Mouse (Mus musculus): Measurements from ENCODE around the gene Dab1. TPM values are rescaled to one million over a fixed set of nuclear protein-coding genes. Genes with fewer than 3 reads are reported as not detected.

The Dab1 gene
- total and polyA plus RNA-seq, 3 experiments, result 0.92 to 1.4 (median 1.1) TPM

DNA sequence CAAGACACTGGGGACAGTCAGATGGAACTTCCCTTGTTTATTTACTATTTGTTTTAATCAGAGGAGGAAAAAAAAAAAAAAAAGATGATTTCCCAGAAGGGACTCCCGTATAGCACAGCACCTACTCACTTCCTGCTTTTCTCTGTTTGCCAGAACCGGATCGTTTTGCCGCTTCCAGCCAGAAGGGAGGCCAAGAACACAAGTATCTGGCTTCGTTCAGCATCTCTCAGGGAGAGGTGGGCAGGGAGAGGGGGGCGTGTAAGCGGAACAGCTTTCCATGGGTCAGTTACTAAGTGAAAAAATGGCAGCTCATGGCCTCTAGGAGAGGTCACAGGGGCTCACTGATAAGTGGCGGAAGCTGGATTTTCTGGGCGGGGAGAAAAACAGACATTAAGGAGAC is 836.0 kb downstream of the Dab1 start:
- no peak for DNase-seq

DNA sequence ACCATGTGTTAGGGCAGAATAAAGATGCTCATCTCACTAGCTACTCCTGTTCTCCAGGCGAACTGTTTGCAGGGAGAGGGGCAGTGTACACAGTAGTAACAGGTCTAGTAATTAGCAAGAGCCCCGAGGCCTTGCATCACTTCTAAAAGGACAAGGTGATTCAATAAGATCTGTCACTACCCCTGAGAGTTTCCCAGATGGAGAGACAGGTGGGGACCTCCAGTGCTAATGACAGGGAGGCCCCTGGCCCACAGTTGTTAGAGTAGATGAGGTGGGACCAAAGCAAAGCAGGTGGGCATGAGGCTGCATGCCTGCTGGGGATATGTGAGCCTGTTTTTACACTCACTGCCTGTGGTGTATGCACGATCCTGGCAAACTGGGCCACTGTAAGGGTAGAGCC is 836.6 kb downstream of the Dab1 start:
- no peak for DNase-seq

DNA sequence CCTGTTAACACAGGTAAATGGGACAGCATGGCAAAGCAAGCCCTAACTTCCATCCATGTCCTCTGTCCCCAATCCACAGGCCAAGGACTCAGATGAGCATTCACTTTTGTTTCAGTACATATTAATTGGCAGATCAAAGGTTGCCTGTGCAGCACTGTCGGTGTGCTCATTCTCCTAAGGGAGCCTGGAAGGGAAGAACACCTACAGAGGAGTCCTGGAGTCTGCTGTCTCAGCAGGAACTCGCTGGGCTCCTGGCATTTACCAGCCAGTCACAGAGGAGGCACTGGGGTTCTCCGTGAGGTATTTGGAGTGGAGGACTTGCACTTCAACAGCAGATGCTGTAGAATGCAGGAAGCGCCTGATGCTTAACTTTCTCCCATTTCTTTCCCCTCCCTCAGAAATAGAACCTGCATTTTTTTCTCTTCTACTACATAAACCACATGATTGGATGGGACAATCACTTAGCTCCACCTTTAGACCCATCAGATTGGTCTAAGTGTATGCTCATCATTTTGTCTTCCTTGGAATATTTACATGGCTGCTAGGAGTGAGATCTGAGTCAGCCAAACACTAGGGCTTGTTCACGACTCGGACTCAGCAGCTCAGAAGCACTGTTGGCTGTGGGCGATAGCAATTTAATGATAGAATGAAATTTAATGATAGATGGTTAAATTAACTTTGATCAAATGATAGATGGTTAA is 837.2 kb downstream of the Dab1 start:
- DNase-seq, result no peak

DNA sequence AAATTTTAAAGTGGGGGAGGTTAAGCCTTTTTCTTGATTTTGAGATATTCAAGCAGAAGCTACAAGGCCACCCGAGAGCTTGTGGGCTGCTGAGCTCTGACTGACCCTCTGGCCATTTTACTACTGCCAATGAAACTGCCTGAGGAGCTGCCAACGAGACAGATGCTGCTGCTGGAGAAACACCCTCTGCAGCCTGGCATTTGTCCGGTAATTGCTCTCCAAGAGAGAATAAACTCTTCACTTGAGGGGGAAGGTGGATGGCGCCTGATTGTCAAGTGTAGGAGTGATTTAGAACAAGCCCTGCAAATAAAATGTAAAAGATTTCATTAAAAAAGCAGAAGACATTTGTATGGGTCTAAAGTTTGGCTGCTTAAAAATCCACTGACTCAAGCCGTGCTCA is 839.6 kb downstream of the Dab1 start:
- DNase-seq, result no peak

DNA sequence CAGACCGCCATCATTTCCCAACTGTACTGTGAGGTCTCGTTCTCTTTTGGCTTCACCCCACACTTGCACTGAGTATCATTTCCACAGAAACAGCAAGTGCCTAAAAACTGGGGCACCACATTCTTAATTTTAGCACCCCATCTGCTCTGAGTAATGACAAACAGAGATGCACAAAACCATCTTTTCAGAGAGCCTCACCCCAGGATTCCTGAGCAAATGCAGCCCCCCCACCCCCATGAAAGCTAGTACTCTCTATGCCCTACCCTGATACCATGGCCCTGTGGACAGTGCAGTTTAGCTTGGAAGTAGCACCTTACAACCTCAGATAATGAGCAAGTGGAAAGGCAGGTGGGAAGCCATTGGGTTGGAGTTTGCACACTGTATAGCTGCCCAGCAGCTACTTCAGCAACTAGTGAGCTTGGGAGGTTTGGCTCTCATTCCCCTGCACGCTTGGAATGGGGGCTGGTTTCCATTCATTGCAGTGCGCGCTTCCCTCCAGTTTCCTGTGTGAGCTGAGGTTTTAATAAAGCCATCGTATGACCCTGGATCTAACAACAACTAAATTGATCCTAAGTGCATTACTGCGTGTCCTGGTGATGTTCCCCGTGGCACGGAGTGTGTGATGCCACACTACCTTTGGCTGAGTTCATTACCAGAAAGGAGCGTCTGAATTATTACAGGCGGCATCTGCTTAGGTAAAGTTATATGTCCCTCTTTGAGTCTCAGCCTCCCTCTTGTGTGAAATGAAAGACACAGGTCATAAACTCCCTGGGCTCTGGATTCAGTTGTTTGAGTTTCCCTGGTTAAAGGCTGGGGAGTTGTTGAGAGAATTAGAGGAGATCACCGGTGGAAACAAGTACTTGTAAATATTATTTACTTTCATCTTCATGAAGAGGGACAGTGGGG is 842.2 kb downstream of the Dab1 start:
- no peak for DNase-seq

DNA sequence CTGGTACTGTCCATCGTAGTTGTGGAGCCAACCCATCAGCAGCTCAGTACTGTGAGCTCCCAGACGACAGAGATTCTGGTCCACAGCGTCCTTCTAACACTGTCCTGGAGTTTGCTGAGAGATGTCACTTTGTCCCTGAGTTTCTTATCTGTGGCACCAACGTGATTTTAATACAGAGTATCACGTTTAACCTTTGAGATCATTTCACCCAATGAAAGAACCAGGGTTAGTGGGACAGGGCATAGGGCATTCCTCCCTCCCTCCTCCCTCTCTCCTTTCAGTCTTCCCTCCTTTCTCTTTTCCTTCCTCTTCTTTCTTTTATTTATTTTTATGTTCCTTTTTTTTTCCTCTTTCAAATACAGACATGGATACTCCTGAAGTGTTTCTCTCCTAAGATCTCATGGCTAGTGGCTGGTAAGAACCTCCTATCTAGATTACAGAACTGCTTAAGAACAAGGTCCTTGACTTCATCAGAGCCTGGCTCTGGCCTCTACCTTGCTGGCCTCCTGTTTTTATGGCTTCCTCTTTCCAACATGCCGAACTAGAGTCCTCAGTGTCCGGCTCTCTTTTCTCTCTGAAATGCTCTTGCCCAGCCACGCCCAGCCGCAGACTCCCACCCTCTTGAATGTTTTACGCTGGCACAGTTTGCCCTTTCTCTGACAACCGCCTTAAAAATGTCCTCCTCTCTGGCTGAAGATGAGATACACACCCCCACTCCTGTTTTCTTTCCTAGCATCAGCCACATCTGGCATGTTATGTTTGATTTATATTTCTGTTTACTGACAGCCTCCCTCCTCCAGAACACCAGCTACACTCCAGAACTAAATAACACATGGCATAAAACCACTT is 844.0 kb downstream of the Dab1 start:
- no peak for DNase-seq

DNA sequence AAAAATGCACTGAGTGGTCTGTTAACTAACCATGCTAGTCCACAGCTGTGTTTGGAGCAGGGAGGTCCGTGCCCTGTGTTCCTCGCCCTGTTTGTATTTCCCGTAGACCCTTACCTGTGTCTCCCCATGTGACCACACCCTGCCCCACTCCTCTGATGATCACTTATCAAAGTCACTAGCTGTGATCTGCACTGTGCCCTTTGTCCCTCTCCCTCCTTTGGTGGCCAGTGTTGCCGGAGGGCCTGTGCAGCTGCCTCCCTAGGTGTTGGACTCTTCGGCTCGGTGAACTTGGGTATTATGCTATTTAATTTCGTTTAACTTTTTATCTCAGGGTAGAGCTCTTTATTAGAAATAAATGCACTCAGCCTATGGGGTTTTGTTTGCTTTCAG is 844.6 kb downstream of the Dab1 start:
- DNase-seq, result no peak

DNA sequence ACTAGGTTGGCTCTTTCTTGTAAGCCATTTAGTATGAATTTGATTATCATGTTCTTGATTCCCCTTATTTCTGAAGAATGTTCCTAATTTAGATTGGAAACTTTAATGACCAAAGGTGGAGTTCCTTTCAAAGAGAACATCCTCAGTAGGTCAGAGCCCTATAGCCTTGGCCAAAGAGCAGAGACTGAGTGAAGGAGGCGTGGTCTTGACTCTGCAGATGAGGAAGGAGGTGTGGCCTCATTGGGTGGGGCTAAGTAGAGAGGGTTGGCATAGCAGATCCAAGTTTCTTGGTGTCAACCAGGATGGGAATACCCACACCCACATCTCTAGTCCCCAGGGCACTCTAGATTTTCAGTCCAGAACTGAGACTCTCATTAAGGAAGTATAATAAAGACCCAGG is 846.4 kb downstream of the Dab1 start:
- no peak for DNase-seq

DNA sequence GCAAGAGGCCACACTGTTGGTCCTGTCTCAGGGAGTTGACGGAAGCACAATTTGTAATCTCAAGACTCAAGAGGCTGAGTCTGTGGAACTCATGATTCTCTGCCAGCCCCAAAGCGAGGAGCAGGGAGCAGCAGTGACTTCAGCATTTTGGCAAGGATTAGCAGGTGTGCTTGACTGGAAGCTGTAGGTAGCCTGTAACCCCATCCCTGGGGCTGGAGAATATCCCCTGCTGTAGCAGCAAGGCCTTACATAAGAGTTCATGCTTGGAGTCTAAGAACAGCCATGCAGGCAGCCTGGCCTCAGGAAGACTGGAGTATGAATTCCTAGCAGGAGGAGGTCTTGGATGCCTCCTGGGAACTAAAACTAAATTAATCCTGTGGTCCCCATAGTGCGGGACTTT is 849.5 kb downstream of the Dab1 start:
- no peak for DNase-seq

DNA sequence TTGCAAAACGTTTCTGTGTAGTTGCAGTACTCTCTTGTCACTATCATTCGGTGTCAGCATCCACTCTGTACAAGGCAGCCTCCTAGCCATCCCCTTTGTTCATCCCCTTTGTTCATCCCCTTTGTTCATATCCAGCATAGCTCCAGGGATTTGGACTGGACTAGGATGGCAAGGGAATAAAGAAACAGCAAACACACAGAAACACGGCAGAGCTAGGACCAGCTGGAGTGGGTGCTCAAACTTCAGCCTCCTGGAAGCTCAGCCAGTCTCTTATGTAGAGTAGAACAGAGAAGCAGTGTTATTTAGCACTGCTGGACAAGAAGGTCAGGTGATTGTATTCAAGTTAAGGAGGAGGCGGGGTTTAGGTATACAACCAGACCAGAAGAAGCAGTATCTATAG is 853.8 kb downstream of the Dab1 start:
- DNase-seq, result no peak

DNA sequence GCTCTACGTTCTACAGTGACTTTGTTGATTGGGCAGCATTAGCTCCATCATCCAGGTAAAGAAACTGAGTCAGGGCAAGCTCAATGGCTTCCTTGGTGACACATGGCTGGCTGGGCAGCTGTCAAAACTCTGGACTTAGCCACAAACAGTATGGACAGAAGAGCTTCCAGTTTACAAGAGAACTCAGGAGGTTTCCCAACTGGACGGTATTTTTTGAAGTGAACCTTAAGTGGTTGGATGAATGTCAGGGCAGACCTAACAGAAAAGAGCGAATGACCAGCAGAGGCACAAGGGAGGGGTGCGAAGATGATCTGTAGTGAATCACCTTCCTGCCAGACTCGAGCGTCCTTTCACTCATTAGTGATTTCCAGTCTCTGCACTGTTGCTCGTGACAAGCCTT is 857.7 kb downstream of the Dab1 start:
- no peak for DNase-seq

DNA sequence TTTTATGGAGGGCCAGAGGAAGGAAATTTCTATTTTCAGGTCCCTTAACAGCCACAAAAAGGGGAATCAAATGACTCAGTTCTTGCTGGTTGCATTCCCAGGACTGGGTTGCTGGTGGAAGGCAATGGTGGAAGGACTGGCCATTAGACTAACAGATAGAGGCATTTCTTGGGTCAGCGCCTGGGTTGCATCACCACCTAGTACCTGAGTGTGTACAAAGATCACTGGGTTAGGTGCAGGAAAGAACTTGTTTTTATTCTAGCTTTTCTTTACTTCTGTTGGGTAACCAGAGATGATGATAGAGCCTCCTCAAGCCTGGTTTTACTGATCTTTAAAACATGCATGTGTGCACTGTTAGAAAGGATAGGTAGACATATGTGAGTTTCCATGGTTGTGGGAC is 864.8 kb downstream of the Dab1 start:
- peak; percentile 18 for DNase-seq

DNA sequence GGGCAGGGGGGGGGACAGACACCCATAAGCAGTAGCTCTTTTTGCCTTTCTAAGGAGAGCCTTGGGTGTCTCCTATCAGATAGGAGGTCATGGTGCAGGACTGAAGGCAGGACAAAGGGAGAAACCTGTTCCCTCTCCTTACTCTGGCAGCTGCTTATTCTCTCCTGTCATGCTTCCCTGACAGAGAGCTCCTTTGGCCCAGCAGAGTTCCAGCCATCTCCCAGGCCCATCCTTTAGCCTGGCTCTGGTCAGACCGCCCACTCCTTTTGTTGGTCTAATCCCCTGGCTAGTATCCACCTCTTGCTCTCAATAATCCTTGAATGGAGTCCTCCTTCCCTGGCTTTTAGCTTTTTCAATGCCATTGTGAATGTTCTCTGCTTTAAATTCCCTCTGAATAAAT is 878.1 kb downstream of the Dab1 start:
- no peak for DNase-seq

DNA sequence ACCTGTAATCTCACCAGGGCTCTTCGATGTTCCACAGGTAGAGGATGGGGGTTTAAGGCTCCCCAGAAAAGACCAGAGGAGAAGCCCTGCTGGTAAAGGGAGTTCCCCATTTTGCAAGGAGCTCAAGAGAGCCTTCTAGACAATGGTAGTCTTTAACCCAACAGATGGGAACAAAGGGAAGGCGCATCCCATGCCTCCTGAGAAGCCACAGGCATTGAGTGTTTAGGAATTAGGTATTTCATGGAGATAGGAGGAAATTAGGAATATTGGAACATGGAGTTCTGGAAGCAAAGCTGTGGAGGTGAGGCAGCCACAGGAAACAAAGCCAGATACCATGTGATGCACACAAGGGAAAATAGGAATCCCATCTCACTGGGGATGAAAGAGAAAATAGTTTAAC is 881.0 kb downstream of the Dab1 start:
- no peak for DNase-seq

DNA sequence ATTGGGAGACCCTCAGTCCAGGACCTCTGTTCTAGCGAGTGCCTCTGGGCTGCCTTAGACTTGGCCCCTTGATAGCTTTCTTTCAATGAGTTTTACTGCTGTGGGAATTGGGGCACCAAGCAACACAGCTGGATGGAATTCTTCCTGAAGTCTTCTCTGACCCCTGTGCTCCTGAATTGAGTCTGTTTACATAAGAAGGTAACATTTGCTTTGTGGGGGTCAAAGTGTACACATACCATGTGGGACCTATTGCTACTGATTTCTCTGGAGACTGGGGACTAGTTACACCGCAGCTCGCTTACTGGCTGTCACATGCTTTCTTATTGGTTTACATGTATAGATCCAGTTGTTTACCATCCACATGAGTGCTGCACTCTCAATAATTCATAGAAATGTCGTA is 881.5 kb downstream of the Dab1 start:
- no peak for DNase-seq

DNA sequence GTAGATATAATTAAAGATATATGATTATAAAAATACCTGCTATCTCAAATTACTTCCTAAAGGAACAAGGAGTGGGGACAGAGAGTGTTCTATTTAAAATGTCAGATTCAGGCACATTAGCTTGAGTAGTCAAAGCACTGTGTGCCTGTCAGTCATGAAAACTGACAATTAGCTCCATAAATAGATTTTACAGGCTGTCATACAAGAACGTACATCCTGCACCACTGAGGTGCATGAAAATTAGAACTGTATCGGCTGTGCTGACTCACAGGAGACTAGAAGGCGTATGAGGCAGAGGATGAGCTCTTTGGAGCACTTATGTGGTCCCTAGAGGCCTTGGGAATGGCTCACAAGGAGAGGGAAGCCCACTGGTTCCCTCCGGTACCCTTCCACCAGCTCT is 882.1 kb downstream of the Dab1 start:
- DNase-seq, result no peak

DNA sequence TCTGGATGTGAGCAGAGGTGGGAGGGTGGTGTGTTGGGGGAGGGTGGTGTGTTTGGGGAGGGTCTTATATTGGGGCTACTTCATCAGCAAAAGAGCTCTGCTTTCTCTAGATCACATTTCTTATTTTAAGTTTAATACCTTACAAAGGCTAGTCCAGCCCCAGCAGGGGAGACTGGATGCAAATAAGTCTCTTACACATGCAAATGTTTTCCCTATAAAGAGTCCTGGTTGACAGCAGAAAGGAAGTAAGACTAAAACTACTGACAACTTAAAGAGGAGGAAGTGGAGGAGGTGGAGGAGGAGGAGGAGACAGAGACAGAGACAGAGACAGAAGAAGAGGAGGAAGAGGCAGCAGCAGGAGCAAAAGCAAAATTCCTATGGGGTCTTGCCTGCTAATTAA is 885.8 kb downstream of the Dab1 start:
- no peak for DNase-seq

DNA sequence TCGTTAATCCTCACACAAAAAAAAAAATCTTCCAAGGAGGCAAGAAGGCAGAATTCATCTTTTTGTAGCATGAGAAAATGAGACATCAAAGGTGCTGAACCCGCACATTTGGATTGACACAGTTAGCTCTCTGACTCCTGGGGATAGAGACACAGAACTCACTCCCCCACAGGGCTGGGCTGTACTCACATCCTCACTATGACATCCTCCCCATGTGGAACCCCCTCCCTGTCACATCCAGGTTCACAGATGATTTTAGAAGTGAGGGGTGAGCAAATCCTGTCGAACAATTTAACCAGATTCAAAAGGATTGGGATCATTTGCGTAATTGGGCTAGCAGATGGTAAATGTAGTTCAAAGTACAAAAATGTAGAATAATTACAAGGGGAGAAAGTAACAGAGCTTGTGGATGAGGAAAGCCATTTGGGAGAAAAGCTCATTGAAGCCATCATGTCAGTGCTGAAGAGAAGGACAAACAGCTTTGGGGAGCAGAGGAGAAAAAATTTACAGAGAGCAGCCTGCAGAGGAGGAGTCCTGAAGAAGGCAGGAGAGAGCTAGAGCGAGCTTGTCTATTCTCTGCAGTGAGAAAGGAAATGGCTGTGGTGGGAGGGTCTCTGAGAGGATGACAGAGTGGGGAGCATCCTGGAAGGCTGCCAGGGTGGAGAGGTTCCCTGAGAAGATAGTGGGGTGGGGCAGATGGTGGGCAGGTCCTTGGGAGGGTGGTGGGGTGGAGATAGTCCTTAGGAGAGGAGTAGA is 890.2 kb downstream of the Dab1 start:
- DNase-seq, result no peak

DNA sequence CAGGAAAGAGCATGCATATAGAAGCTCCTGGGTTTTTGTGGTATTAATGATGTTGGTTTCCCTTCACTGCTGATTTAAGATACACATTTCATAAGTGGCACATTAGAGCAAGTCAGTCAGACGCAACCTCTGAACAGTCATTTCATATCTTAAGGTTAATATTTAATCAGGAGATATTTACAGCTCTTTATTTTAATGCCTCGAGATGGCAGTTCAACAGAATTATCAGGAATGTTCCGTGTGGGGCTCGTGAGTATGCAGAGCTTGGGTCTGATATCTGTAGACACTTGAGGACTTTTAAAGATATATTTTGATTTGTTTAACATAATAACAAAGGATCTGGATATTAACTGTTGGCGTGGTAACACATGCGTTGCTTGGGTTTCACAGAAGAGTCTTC is 892.7 kb downstream of the Dab1 start:
- DNase-seq, result no peak

DNA sequence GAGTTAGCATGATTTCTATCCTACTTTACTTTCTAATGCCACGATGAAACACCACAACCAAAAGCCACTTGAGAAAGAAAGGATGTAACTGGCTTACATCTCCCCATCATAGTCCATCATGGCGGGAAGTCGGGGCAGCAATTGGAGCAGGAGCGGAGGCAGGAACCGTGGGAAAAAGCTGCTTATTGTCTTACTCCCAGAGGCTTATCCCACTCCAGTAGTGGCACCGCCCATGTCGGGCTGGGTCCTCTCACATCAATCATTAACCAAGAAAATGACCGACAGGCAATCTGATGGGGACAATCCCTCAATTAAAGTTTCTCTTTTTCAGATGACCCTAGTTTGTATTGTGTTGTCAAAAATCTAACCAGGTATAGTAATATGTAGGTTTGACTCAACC is 893.4 kb downstream of the Dab1 start:
- no peak for DNase-seq

DNA sequence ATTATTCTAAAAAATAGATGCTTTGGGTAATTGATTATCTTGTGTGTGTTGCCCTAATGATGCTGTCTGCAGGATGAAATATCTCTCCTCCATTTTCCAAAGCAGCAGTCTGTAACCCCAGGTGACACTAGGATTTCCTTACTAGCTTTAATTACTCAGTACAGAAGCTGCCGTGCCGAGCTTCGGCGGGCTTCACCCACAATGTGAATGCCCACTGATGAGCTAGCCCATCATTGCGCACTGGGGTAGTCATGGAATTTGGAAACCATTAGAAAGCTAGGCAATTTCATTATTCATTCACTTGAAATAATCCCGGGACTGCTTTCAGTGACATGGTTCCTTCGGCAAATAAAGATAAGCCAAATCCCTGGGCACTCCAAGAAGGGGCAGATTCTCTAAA is 894.5 kb downstream of the Dab1 start:
- DNase-seq, result no peak

DNA sequence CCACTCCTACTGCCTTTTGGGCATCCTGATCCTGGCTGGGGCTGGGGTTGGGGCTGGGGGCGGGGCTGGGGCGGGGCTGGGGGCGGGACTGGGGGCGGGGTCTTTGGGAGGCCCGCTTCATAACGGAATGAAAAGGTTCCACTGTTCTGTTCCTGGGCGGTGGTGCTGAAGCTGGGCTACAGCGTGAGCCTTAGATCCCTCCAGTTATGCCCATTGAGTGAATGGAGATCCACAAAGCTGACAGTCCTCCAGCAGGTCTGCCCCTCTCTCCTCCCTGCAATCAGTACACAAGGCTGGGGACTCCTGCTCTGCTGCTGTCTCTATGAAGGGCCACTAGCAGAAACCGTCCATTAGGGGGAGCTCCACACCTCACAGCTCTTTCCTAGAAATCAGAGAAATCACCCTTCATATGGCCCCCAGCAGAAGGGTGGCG is 895.4 kb downstream of the Dab1 start:
- peak; percentile 34 for DNase-seq
